Mouse (Mus musculus): Measurements from ENCODE around the gene Gpr139. TPM values are rescaled to one million over a fixed set of nuclear protein-coding genes. Genes with fewer than 3 reads are reported as not detected.

Gpr139 gene
- polyA plus RNA-seq, 1 experiment from 2014 or later: 14.0 TPM

Other genes starting within 250 kb of the Gpr139 start
- 6.1 TPM in 2 replicates for gene Gprc5b, start 189.4 kb downstream of the Gpr139 start, polyA plus RNA-seq (2015; fragmentation: Nextera tagmentation; extraction: Ambion mirVana)

Data from midbrain, embryonic 15.5 days (tissue).